Mouse (Mus musculus) layer of hippocampus, adult 9-10 months (tissue): ENCODE data around the gene Gm19684.
"Not testable (repeated sequence)": the region's sequence is repeated elsewhere in the genome, so short reads cannot be mapped to it uniquely, and the experiment has no call there.

Experiments used
- DNase-seq: peaks from one replicate; pipeline ENCODE4 v3.0.0; 2022; ENCODE audit warnings: low spot score

The Gm19684 gene

DNA sequence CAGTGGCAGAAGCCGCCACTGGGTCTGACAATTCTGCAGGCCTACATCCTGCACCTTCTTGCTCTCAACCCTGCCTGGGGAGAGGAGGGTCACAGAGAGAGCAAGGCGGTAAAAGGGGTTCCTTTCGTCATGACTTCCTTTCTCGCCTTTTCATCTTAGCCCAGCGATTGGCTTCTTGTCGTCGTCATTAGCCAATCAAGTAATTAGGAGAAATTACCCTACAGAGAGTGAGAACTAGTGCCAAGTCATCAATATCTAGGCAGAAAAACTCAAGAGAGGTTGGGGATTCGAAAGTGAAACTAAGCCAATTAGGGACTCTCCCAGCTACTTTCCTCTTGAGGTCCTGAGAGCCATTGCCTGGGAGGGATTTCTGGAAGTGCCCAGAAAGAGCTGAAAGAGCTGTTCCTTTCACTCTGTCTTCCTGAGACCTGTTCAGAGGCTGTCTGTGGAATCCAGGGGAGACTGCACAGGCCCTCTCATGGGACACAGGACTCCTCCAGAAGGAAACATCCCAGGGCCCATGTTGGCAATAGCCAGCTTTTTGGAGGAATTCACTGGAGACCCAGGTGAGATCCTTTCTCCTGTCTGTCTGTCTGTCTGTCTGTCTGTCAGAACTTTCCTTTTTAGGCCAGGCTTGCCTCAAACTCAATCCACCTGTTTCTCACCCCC lies at the start of gene Gm19684:
Gene Gm19684, plus strand, starts transcription at position 327 of the 669 bp plus-strand sequence.
- peak; percentile 73 for DNase-seq

- DNase-seq, result not testable (repeated sequence)
Measured at GRCm38 (mm10) chr17:36081901-36082300, 39.6 kb upstream of the Gm19684 start.

- DNase-seq, result not testable (repeated sequence)
Measured at GRCm38 (mm10) chr17:36082519-36083232, 38.8 kb upstream of the Gm19684 start.

DNA sequence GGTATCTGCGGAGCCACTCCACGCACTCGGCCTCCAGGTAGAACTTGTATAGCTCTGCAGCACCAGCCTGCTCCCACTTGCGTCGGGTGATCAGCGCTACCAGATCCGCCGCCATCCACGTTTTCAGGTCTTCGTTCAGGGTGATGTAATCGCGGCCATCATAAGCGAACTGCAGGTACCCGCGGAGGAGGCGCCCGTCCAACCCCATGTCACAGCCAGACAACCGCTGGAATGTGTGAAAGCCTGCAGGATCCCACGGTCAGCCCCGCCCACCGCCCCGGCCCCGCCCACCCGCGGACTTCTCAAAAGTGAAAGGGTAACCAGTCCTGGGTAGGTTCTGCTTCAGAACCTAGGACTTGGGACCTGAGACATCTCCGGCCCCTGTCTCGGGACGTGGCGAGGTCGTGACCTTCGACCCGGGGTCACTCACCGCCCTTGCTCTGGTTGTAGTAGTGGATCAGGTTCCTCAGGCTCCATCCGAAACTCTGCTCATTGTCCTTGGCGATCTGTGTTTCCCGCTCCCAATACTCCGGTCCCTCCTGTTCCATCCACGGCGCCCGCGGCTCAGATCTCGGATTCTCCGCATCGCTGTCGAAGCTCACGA lies 38.1 kb upstream of the Gm19684 start:
- DNase-seq, result no peak

DNA sequence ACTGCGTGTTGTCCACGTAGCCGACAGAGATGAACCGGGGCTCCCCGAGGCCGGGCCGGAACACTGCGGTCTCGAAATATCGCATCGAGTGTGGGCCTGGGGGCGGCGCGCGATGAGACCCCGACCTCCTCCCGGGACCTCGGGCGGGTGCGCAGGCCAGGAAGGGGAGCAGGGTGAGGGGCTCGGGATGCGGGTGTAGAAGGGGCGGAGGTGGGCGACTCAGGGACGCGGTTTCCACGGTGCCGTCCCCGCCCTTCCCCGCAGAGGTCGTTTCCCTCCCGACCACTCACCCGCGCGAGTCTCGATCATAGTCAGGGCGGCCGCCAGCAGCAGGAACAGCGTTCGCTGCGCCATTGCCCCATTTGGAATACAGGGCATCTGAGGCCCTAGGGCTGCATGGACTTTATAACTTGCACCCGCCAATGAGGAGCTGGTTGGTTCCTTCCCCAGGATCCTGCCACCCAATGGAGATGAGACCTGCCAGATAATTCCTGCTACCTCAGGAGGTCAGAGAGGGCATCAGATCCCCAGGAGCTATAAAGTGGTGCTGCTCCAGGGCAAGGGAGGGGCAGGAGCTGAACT lies 37.5 kb upstream of the Gm19684 start:
- no peak for DNase-seq

DNA sequence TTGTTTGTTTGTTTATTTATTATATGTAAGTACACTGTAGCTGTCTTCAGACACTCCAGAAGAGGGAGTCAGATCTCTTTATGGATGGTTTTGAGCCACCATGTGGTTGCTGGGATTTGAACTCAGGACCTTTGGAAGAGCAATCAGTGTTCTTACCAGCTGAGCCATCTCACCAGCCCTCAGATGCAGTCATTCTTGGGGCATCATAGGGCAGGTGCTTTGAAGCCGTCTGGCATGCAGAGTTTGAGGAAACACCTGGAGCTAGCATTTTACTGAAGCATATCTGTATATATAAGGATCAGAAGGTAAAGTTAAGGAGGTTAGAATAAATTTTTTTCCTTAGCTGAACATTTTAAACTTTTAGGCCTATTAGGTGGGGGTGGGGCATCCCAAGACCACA lies 35.5 kb upstream of the Gm19684 start:
- DNase-seq, result not testable (repeated sequence)

GRCm38 (mm10) chr17:36091933-36092332 lies 29.5 kb upstream of the Gm19684 start:
- DNase-seq, result not testable (repeated sequence)

GRCm38 (mm10) chr17:36092520-36092919 lies 29.0 kb upstream of the Gm19684 start:
- DNase-seq, result not testable (repeated sequence)

DNA sequence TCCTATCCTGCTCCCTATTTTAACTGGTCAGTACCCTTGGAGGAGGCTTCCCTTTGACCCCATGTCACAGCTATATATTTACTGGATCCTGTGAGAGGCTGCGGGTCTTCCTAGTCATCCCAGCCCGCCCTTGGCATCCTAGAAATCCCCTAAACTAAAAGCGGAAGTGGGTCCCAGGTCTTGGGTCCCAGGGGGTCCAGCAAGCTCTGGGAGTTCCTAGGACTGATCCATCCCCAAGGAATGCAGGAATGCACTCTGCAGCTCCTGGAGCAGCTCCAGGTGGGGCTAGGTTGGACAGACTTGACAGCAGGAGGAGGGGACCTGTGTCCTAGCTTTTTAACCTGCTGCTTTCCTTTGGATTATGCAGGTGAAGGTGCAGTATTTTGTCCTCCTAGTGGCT lies 27.5 kb upstream of the Gm19684 start:
- no peak for DNase-seq

DNA sequence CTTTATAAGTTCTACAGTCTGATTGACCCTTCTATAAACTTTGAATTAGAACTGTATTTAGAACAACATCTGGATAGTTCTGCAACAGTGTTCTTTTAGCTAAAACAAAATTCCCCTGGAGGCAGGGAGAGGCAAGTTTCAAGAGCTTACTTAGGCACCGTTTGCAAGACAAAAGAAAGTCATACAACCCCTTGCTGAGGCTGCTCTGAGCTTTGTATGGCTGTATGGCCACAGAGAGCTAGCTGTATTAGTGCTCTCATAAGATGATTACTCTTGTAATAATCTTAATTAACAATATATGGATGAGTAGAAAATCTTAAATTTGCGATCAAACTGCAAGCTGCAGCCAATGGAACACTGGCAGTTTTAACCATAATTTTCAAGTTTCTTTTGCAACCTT lies 21.9 kb upstream of the Gm19684 start:
- not testable (repeated sequence) for DNase-seq

- not testable (repeated sequence) for DNase-seq
Measured at GRCm38 (mm10) chr17:36102091-36102490, 19.4 kb upstream of the Gm19684 start.

DNA sequence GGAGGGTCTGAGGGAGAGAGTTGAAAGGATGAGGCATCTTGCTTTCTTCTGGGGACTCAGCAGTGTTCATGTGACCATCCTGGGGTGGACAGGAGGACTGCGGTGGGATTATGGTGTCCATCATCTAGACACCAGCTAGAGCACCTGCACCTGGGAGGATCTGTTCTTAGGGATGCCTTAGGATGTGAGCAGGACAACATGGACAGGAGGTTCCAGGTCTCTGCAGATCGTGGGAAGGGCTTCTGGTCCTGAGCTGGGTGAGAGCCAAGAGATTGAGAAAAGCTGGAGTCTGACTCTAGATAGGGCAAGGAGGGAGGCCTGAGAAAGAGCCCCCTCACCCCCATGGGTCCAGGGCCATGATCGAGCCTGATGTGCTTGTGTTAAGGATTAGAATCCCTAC lies 11.3 kb upstream of the Gm19684 start:
- DNase-seq, result not testable (repeated sequence)

- DNase-seq, result not testable (repeated sequence)
Measured at GRCm38 (mm10) chr17:36110641-36111509, 10.6 kb upstream of the Gm19684 start.

- DNase-seq, result peak; percentile 32
Measured at GRCm38 (mm10) chr17:36111510-36111868, 10.0 kb upstream of the Gm19684 start.

- DNase-seq, result not testable (repeated sequence)
Measured at GRCm38 (mm10) chr17:36113979-36114593, 7.4 kb upstream of the Gm19684 start.

DNA sequence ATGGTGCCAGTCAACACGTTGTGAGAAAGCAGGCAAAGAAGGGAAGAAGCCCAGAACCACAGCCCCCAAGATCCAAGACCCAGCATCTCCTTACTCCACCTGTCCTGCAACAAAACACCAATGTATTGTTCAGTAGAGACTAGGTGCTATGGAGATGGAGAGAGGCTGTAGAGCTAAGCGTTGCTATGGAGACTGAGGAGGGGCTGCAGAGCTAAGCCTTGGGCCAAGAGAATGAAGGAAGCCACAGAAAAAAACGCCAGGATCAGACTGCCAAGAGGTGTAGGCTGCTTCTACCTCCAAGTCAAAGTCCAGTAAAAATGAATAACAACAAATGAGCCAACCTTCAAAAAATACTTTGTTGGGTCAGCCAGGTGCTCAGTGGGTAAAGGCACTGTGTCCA lies 4.9 kb upstream of the Gm19684 start:
- DNase-seq, result not testable (repeated sequence)

GRCm38 (mm10) chr17:36120839-36121238 lies 639 bp upstream of the Gm19684 start:
- DNase-seq, result not testable (repeated sequence)

- DNase-seq, result not testable (repeated sequence)
Measured at GRCm38 (mm10) chr17:36124111-36124510, 2.6 kb downstream of the Gm19684 start.

GRCm38 (mm10) chr17:36128525-36128924 lies 7.0 kb downstream of the Gm19684 start:
- DNase-seq, result not testable (repeated sequence)

- not testable (repeated sequence) for DNase-seq
Measured at GRCm38 (mm10) chr17:36128968-36129817, 7.7 kb downstream of the Gm19684 start, which contains the start of gene Gm7030. Gene Gm7030 (minus strand): TSS chr17:36129425.
